Mouse (Mus musculus): Measurements from ENCODE around the gene Epb41. TPM values are rescaled to one million over a fixed set of nuclear protein-coding genes. Genes with fewer than 3 reads are reported as not detected.

Gene Epb41
- polyA plus RNA-seq, 1 experiment from 2014 or later: 232 TPM

DNA sequence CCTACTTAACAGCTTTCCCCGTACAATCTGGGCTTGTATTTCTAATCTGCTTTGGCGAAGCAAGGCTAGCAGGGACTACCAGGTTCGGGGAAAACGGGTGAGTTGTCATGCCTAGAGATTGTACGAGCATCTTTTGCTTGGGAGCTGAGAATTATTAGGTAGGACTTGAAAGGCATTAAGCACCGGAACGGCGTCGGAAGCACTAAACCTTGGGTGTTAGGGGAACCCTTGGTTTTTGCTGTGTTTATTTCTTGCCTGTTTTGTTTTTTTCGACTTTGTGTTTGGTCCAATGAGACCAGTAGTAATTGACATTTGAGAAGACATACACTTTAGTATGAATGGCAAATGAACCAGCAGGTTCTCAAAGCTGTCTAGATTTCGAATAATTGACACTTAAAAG is 200.6 kb downstream of the Epb41 start:
- H3K27ac ChIP-seq (ENCODE audit: low read length): peak overlapping the region; percentile 98
- ATAC-seq (ENCODE audit: low read depth): no peak
- H3K9me3 ChIP-seq (replicated peaks; ENCODE audit: control insufficient read depth, low read length): no peaks in the 10 kb centered on the region
- peaks cover 29% of the 10 kb centered on the region for H3K4me1 ChIP-seq (ENCODE audit: control insufficient read depth, low read depth, low read length)
- H3K9ac ChIP-seq (ENCODE audit: low read depth, low read length): peak overlapping the region; percentile 100
- no peaks in the 10 kb centered on the region for H3K36me3 ChIP-seq (ENCODE audit: control insufficient read depth, insufficient read depth)
- H3K4me3 ChIP-seq (ENCODE audit: low read depth, low read length): peak overlapping the region; percentile 100
- no peaks in the 10 kb centered on the region for H3K27me3 ChIP-seq (ENCODE audit: control insufficient read depth, insufficient read depth, low read depth, low read length)
- WGBS (ENCODE audit: insufficient replicate concordance): 2% methylated on average over 11 of the region's 11 CpGs
- H3K4me2 ChIP-seq (ENCODE audit: low read depth, low read length): peak overlapping the region; percentile 80

DNA sequence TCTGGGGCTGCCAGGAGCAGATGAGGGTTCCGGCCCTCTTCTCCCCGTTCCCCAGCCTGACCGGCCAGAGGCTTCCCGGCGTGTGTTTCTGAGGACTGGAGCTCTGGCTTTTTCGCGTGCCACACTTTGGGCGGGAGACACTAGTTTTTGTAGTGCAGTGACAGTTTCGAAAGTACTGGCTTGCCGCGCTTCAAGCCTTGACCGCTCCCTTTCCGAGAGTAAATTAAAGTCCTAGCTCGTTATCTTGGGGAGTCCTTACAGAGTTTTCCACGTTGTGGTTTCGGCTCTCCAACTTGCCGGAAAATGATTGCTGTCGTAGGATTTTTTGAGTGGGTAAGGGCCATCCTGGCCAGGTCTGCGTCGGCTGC is 201.0 kb downstream of the Epb41 start:
- Histone ChIP-seq H3K4me2 (ENCODE audit: low read depth, low read length) (peak overlapping the region; percentile 80), H3K27ac (ENCODE audit: low read length) (peak overlapping the region; percentile 98), H3K9ac (ENCODE audit: low read depth, low read length) (peak overlapping the region; percentile 100), H3K36me3 (ENCODE audit: control insufficient read depth, insufficient read depth) (no peaks in the 10 kb centered on the region), H3K4me3 (ENCODE audit: low read depth, low read length) (peak overlapping the region; percentile 100), H3K27me3 (ENCODE audit: control insufficient read depth, insufficient read depth, low read depth, low read length) (no peaks in the 10 kb centered on the region), H3K4me1 (ENCODE audit: control insufficient read depth, low read depth, low read length) (peaks cover 29% of the 10 kb centered on the region), H3K9me3 (replicated peaks; ENCODE audit: control insufficient read depth, low read length) (no peaks in the 10 kb centered on the region)
- under 1% methylated on average over 20 of the region's 20 CpGs for WGBS (ENCODE audit: insufficient replicate concordance)
- ATAC-seq (ENCODE audit: low read depth): peak; percentile 14

Small RNA genes within 50 kb of the gene (microRNA-seq; reads per million reads assigned to microRNA genes)
- gene Gm27445: not detected

Other genes with a start within 250 kb of the Epb41 start
- 3.4 and 5.0 TPM in 2 replicates for gene Ptpru, start 237.0 kb downstream of the Epb41 start, polyA plus RNA-seq (2015; fragmentation: Nextera tagmentation; extraction: Ambion mirVana)
- gene Mecr, start 231.9 kb downstream of the Epb41 start, polyA plus RNA-seq (2015; fragmentation: Nextera tagmentation; extraction: Ambion mirVana): 32.8 and 33.0 TPM in 2 replicates
- gene Srsf4, start 201.7 kb downstream of the Epb41 start, polyA plus RNA-seq (2015; fragmentation: Nextera tagmentation; extraction: Ambion mirVana): 51.2 and 51.9 TPM in 2 replicates
- gene Tmem200b, start 153.6 kb downstream of the Epb41 start, polyA plus RNA-seq (2015; fragmentation: Nextera tagmentation; extraction: Ambion mirVana): not detected in 2 replicates
- 0.33 and 0.46 TPM in 2 replicates for gene Gm10300, start 624 bp downstream of the Epb41 start, polyA plus RNA-seq (2015; fragmentation: Nextera tagmentation; extraction: Ambion mirVana)
- gene Oprd1, start 69.2 kb upstream of the Epb41 start, polyA plus RNA-seq (2015; fragmentation: Nextera tagmentation; extraction: Ambion mirVana): 0.02 and 0.04 TPM in 2 replicates
- gene Ythdf2, start 137.0 kb upstream of the Epb41 start, polyA plus RNA-seq (2015; fragmentation: Nextera tagmentation; extraction: Ambion mirVana): 24.9 and 28.5 TPM in 2 replicates
- gene Gmeb1, start 186.3 kb upstream of the Epb41 start, polyA plus RNA-seq (2015; fragmentation: Nextera tagmentation; extraction: Ambion mirVana): 12.2 and 12.7 TPM in 2 replicates
- 31.0 and 35.3 TPM in 2 replicates for gene Taf12, start 199.1 kb upstream of the Epb41 start, polyA plus RNA-seq (2015; fragmentation: Nextera tagmentation; extraction: Ambion mirVana)
- 0.41 and 0.61 TPM in 2 replicates for gene Rab42, start 228.1 kb upstream of the Epb41 start, polyA plus RNA-seq (2015; fragmentation: Nextera tagmentation; extraction: Ambion mirVana)

All from liver, embryonic 16.5 days (tissue).